Mouse (Mus musculus) heart, adult 2 months (tissue): ENCODE results near the gene Slc38a10.

Source experiments
- CTCF ChIP-seq: fragments of 200-600 bp; IDR thresholded peaks from 2 replicates; pipeline ENCODE4 v1.8.1; 2022; ENCODE audit warnings: antibody characterized with exemption, mild to moderate bottlenecking, moderate library complexity
- EP300 ChIP-seq: fragments of 200-500 bp; IDR thresholded peaks from 2 replicates; pipeline ENCODE4 v1.6.1; 2011; ENCODE audit warnings: low read depth, low read length, control low read depth; ENCODE audit not compliant: insufficient read depth

DNA sequence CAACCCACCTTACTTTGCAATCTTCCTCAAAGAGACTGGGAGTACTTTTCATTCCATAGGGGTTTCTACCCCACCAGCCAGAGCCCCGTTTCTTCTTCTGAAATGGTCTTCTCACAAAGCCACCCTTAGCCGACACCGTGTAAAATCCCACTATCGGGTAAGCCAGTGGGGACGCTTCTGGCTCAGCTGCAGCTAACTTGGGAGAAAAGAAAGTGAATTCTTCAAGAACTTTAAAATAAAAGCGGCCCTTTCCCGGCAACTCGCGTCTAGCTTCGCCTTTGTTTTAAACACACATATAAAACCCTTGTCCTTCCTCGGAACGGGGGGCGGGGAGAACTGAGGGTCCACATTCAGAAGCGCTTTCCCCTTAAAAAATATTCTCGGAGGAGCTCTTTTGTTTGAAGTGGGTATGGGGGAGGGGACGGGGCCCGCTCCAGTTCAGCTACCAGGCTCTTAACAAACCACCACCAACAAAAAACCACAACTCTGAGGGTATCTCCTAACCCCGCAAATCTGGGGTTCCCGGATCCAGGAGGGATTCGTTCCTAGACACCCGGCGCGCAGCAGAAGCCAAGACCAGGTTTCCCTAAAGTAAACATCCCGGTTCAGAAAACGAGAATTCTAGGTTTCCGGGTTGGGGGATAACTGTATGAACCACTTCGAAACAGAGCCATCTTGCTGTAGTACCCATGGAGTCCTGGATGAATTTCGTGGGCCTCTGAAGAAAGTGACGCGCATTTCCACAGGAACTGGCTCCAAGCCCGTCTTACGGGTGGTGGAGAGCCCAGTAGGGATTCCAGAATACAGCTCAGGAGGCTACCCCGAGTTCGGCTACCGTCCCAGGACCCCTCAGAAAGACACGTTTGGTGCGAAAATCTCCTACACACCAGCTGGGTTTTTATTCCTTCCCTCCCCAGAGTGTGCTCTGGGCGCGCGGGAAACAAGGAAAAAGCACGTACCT, 37.6 kb upstream of the Slc38a10 start:
- TF ChIP-seq CTCF, result peak; percentile 10; the same call in 1 of the 2 replicates
- 0 out of 2 replicates have a peak, but pooled peaks have one; percentile 9 for TF ChIP-seq EP300
